Mouse (Mus musculus): ENCODE measurements around the gene Dll3.
"Not testable (repeated sequence)": the region's sequence is repeated elsewhere in the genome, so short reads cannot be mapped to it uniquely, and the experiment has no call there.

Gene Dll3

DNA sequence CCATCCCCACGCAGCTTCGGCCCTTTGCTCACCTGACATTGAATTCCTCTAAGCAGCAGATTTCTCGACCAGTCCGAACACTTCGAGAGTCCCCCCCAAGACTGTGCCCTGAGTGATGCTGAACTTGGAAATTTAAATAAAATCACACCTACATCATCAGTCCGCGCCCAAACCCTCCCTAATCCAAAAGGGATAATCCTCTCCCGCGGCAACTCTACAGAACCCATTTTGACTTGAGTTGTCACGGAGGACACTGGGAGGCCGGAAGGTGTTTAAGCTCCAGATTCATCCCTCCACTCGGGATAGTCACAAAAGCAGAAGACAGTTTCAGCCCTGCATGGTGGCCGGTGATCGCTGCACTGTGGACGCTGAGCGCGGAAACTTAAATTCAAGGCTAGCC, 50.1 kb downstream of the Dll3 start:
- DNase-seq (ENCODE audit: low spot score) = no peak

DNA sequence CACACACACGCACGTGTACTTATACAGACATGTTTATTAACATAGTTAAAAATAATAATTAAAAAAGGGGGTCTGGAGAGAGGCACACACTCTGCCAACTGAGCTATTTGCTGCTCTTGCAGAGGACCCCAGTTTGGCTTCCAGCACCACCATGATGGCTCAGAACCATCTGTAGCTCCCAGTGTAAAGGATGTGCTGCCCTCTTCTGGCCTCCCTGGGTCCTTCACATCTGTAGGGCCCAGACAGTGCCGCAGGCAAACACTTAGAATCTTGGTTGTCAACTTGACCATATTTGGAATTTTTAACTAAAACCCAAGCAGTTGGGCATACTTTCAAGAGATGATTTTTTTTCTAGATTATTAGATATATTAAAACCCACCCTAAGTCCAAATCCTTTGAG, 53.1 kb downstream of the Dll3 start:
- DNase-seq (ENCODE audit: low spot score) = no peak

DNA sequence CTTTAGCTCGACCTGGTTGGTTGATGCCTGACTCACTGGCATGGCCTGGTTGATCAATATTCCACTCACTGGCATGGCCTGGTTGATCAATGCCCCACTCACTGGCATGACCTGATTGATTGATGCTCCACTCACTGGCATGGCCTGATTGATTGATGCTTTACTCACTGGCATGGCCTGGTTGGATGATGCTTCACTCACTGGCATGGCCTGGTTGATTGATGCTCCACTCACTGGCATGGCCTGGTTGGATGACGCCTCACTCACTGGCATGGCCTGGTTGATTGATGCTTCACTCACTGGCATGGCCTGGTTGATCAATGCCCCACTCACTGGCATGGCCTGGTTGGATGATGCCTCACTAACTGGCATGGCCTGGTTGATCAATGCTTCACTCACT, 58.1 kb downstream of the Dll3 start:
- DNase-seq (ENCODE audit: low spot score) = not testable (repeated sequence)
